8 mouse cellular contexts compared by ENCODE assay signal in the genomic region with DNA sequence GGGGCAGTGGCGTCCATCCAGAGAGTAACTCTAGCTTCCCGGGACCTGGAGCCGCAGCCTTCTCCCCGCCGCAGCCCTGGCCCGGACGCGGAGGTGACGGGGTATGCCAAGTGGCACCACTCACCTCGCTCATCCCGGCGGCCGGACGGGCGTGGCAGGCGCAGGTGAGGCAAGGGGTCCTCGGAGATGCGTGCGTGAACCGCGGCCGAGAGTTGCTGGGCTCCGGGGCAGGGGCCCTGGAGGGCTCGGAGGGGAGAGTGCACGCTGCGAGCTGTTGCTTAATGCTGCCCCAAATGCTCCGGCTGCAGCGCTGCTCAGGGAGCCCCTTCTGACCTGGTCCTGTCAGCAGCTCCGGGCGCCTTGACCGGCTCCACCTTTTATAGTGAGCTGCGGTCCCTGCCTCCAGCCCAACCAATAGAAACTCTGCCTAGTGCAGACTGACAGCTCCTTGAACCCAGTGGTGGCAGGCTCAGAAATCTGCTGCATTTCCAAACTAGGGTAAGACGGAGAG. TPM values are rescaled to one million over a fixed set of nuclear protein-coding genes. Genes with fewer than 3 reads are reported as not detected.
DNase-seq lines count a peak whose midpoint lies in the region; ATAC-seq and TF ChIP-seq lines count a peak whose summit lies in the region.

A gene (minus strand): TSS at position 382 of the 511 bp plus-strand sequence.

- DNase-seq in layer of hippocampus, adult 11-12 months (ENCODE audit: low spot score) = peak; percentile 53
- no peak for DNase-seq in layer of hippocampus, adult 9-10 months (ENCODE audit: low spot score)
- DNase-seq in forebrain, embryonic 10.5 days (ENCODE audit: extremely low spot score, low spot score) = peak; percentile 70
- peak; percentile 68 for DNase-seq in kidney, postnatal 10 days
- DNase-seq in liver, adult 2 months (ENCODE audit: extremely low read depth, low read depth, low spot score) = peak; percentile 48
- DNase-seq in testis, postnatal 10 days (ENCODE audit: low spot score) = peak; percentile 65

- peaks cover 42% of the 10 kb centered on the region for H3K4me1 ChIP-seq in forebrain, embryonic 10.5 days
- H3K4me1 ChIP-seq in heart, embryonic 14.5 days (ENCODE audit: control insufficient read depth in 2 of 2, insufficient read depth in 2 of 2, low read length in 2 of 2) = peaks cover 23 to 24% of the 10 kb centered on the region in 2 experiments
- peaks cover 2% of the 10 kb centered on the region; the same call in 1 of the 2 replicates for H3K4me1 ChIP-seq in liver, adult 2 months (ENCODE audit: control insufficient read depth, insufficient read depth, low read length)
- peaks cover 18% of the 10 kb centered on the region for H3K4me1 ChIP-seq in midbrain, embryonic 16.5 days (ENCODE audit: control insufficient read depth, insufficient read depth, low read length)

- H3K9ac ChIP-seq in heart, embryonic 14.5 days (ENCODE audit: low read length) = peak within 1 kb of the TSS; percentile 81
- peak within 1 kb of the TSS; percentile 64 for H3K9ac ChIP-seq in liver, adult 2 months (ENCODE audit: low read depth, low read length)
- H3K9ac ChIP-seq in midbrain, embryonic 16.5 days (ENCODE audit: low read depth, low read length) = peak within 1 kb of the TSS; percentile 72

- TF ChIP-seq POLR2A in liver, adult 2 months (IDR thresholded peaks at IDR 0.05; ENCODE audit: extremely low read depth, insufficient read depth, low read length) = no peak

- H3K4me2 ChIP-seq in heart, embryonic 14.5 days (ENCODE audit: low read length) = peak within 1 kb of the TSS; percentile 97
- peak within 1 kb of the TSS; percentile 95 for H3K4me2 ChIP-seq in midbrain, embryonic 16.5 days (ENCODE audit: low read length)

- H3K79me2 ChIP-seq in liver, adult 2 months (ENCODE audit: control insufficient read depth, insufficient read depth, low read length) = 0 out of 2 replicates have a peak, but pooled peaks cover 2% of the 10 kb centered on the region

- TF ChIP-seq CTCF in liver, adult 2 months (IDR thresholded peaks at IDR 0.05; ENCODE audit: low read depth, low read length) = no peak

- H3K27me3 ChIP-seq in forebrain, embryonic 10.5 days (ENCODE audit: poor library complexity, severe bottlenecking) = peaks cover 89% of the 10 kb centered on the region
- H3K27me3 ChIP-seq in heart, embryonic 14.5 days (ENCODE audit: control insufficient read depth, insufficient read depth, low read length) = peaks cover 10% of the 10 kb centered on the region; the same call in 1 of the 2 replicates
- no peaks in the 10 kb centered on the region for H3K27me3 ChIP-seq in liver, adult 2 months (ENCODE audit: control insufficient read depth, insufficient read depth, low read length)
- peaks cover 4% of the 10 kb centered on the region for H3K27me3 ChIP-seq in midbrain, embryonic 16.5 days (ENCODE audit: control insufficient read depth, insufficient read depth, low read depth, low read length)

- H3K4me3 ChIP-seq in forebrain, embryonic 10.5 days = peak within 1 kb of the TSS; percentile 69
- H3K4me3 ChIP-seq in heart, embryonic 14.5 days (ENCODE audit: control insufficient read depth in 1 of 2, insufficient read depth in 1 of 2, low read depth in 1 of 2, low read length in 2 of 2) = peak within 1 kb of the TSS; percentile 75 to 83
- peak within 1 kb of the TSS; percentile 59 for H3K4me3 ChIP-seq in liver, adult 2 months (ENCODE audit: insufficient read depth, low read depth, low read length)
- H3K4me3 ChIP-seq in midbrain, embryonic 16.5 days (ENCODE audit: low read depth, low read length) = peak within 1 kb of the TSS; percentile 63

- ATAC-seq in heart, embryonic 14.5 days (ENCODE audit: insufficient number of reproducible peaks, insufficient read depth, low FRiP score, low read depth) = peak; percentile 84
- peak; percentile 82 for ATAC-seq in midbrain, embryonic 16.5 days

- H3K36me3 ChIP-seq in forebrain, embryonic 10.5 days (replicated peaks) = no peaks in the 10 kb centered on the region
- no peaks in the 10 kb centered on the region for H3K36me3 ChIP-seq in heart, embryonic 14.5 days (ENCODE audit: control insufficient read depth, insufficient read depth, low read length)
- H3K36me3 ChIP-seq in liver, adult 2 months (ENCODE audit: control insufficient read depth, insufficient read depth, low read length) = no peaks in the 10 kb centered on the region
- no peaks in the 10 kb centered on the region for H3K36me3 ChIP-seq in midbrain, embryonic 16.5 days (ENCODE audit: control insufficient read depth, insufficient read depth, low read length)

- no peaks in the 10 kb centered on the region for H3K9me3 ChIP-seq in forebrain, embryonic 10.5 days
- no peaks in the 10 kb centered on the region for H3K9me3 ChIP-seq in heart, embryonic 14.5 days (ENCODE audit: control insufficient read depth, low read length)
- no peaks in the 10 kb centered on the region for H3K9me3 ChIP-seq in midbrain, embryonic 16.5 days (replicated peaks; ENCODE audit: control insufficient read depth, low read length, poor library complexity, severe bottlenecking)

- under 1% methylated on average over 33 of the region's 33 CpGs for WGBS in forebrain, embryonic 10.5 days
- WGBS in heart, embryonic 14.5 days = under 1% methylated on average over 33 of the region's 33 CpGs
- under 1% methylated on average over 33 of the region's 33 CpGs for WGBS in liver, adult 2 months
- WGBS in midbrain, embryonic 16.5 days = 1% methylated on average over 28 of the region's 33 CpGs

- no peak within 1 kb of the TSS for H3K27ac ChIP-seq in forebrain, embryonic 10.5 days
- peak within 1 kb of the TSS; percentile 16 to 33; a peak in 1 of 4 replicates for H3K27ac ChIP-seq in heart, embryonic 14.5 days (replicated peaks in 1 of 2; ENCODE audit: control insufficient read depth in 1 of 2, insufficient read depth in 1 of 2, low read depth in 2 of 2, low read length in 2 of 2)
- no peak within 1 kb of the TSS for H3K27ac ChIP-seq in liver, adult 2 months (replicated peaks; ENCODE audit: insufficient read depth, low read depth, low read length)
- no peak within 1 kb of the TSS for H3K27ac ChIP-seq in midbrain, embryonic 16.5 days (ENCODE audit: low read length)

RNA-seq across cellular contexts. Expression of the gene that starts here (rescaled TPM):
- 5.4 and 7.3 TPM in 2 replicates for polyA plus RNA-seq in forebrain, embryonic 10.5 days (2016; fragmentation: Nextera tagmentation; extraction: Ambion mirVana)
- polyA plus RNA-seq in heart, embryonic 14.5 days (2014; fragmentation: Nextera tagmentation; extraction: Ambion mirVana) = 58.8 TPM in 2 replicates
- 3.8 and 10.0 TPM in 2 replicates for total RNA-seq in liver, adult 2 months (2014; rRNA removed)
- 10.5 and 15.0 TPM in 2 replicates for polyA plus RNA-seq in liver, adult 2 months (2012; rRNA removed)
- 15.1 and 20.7 TPM in 2 replicates for polyA plus RNA-seq in midbrain, embryonic 16.5 days (2015; fragmentation: Nextera tagmentation; extraction: Ambion mirVana)

Comparison
In these comparisons a context has a peak if more than half of its experiments do, and no peak if none do; other contexts are left out.
1. H3K27ac ChIP-seq: peak in heart, embryonic 14.5 days (2 of 2); none in forebrain, embryonic 10.5 days (single experiment), liver, adult 2 months (single experiment) and midbrain, embryonic 16.5 days (single experiment).
2. Peak in every context shown above with its lines, with median percentiles within 50 percentile points of each other: H3K4me3 ChIP-seq and H3K9ac ChIP-seq.